Comparison of ENCODE assay signal across 8 mouse cellular contexts in the genomic region with DNA sequence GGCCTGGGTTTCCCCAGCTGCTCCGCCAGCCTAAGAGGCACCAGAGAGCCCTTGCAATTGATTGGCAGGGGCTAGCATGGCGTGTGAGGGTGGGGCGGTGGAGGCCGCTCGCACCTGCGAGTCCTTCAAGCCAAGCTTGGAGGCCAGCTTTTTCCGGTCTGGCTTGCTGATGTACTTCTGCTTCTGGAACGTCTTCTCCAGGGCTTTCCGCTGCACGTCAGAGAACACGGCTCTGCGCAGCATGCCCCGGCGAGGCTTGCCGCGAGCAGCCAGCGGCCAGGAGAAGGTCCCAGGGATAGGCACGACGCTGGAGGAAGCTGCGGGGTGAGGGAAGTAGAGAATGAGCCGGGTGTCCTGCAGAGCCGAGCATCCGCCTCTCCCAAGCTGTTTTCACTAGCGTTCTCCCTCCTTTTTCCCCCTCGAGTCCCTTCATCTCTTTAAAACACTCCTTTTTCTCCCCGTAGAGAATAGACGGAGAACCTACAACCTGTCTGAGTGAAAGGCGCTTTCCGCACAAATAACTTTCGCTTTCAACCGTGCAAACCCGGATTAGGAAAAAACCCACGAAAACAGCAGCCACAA. TPM values are rescaled to one million over a fixed set of nuclear protein-coding genes. Genes with fewer than 3 reads are reported as not detected.
DNase-seq lines count a peak whose midpoint lies in the region; ATAC-seq and TF ChIP-seq lines count a peak whose summit lies in the region.

No protein-coding gene starts in this region.

- H3K9ac ChIP-seq in ES-E14 (ENCODE audit: insufficient read depth, low read depth, low read length, poor library complexity, severe bottlenecking), result no peak overlapping the region
- peak overlapping the region; percentile 38; the same call in 1 of the 2 replicates for H3K9ac ChIP-seq in forebrain, embryonic 14.5 days (ENCODE audit: low read length)
- H3K9ac ChIP-seq in kidney, embryonic 16.5 days (replicated peaks; ENCODE audit: low read length), result 0 out of 2 replicates have a peak overlapping the region, but pooled peaks have one; percentile 15
- H3K9ac ChIP-seq in stomach, embryonic 14.5 days (replicated peaks; ENCODE audit: low read depth, low read length), result no peak overlapping the region

- H3K27me3 ChIP-seq in forebrain, embryonic 14.5 days (replicated peaks; ENCODE audit: control insufficient read depth, insufficient read depth, low read length), result peaks cover 77% of the 10 kb centered on the region
- peaks cover 94% of the 10 kb centered on the region for H3K27me3 ChIP-seq in kidney, embryonic 16.5 days (ENCODE audit: insufficient read depth, low read length)
- H3K27me3 ChIP-seq in stomach, embryonic 14.5 days (ENCODE audit: control insufficient read depth, insufficient read depth, low read length), result peaks cover 56% of the 10 kb centered on the region

- H3K4me2 ChIP-seq in forebrain, embryonic 14.5 days (ENCODE audit: low read length), result peak overlapping the region; percentile 47
- H3K4me2 ChIP-seq in kidney, embryonic 16.5 days (replicated peaks; ENCODE audit: low read depth, low read length), result peak overlapping the region; percentile 59
- H3K4me2 ChIP-seq in stomach, embryonic 14.5 days (replicated peaks; ENCODE audit: low read depth, low read length), result peak overlapping the region; percentile 49

- WGBS in forebrain, embryonic 14.5 days, result under 1% methylated on average over 33 of the region's 33 CpGs
- WGBS in kidney, embryonic 16.5 days, result under 1% methylated on average over 33 of the region's 33 CpGs
- WGBS in stomach, embryonic 14.5 days, result under 1% methylated on average over 33 of the region's 33 CpGs

- in situ Hi-C loops in ES-E14 (cut with MboI; ENCODE audit: low sequenced_read_pairs in 2 of 2, unreplicated experiment in 2 of 2), result loop anchor here in 1 of 2 experiments (25.0 kb wide), 1 partner anchor 279 kb away; a partner anchor contains a TSS

- peak; percentile 70 for DNase-seq in CD4-positive helper T cell, adult 2 months (ENCODE audit: low read depth, low spot score)
- DNase-seq in ES-E14 (ENCODE audit: low read depth, low spot score) (no peak), adipocyte (ENCODE audit: low spot score) (no peak)
- peak; percentile 51 for DNase-seq in forebrain, embryonic 14.5 days (ENCODE audit: low spot score)
- no peak for DNase-seq in c-Kit-positive CD71-positive TER-119-positive erythroid progenitor cells, embryonic 14.5 days (ENCODE audit: low spot score)

- peaks cover 0 to 6% of the 10 kb centered on the region in 2 experiments; a peak in 1 of 4 replicates for H3K4me1 ChIP-seq in ES-E14 (ENCODE audit: control insufficient read depth in 2 of 2, insufficient read depth in 2 of 2, low read length in 2 of 2, poor library complexity in 1 of 2)
- H3K4me1 ChIP-seq in forebrain, embryonic 14.5 days (ENCODE audit: control insufficient read depth, insufficient read depth, low read length), result peaks cover 11% of the 10 kb centered on the region
- H3K4me1 ChIP-seq in kidney, embryonic 16.5 days (ENCODE audit: insufficient read depth, low read length), result peaks cover 17% of the 10 kb centered on the region
- H3K4me1 ChIP-seq in stomach, embryonic 14.5 days (ENCODE audit: control insufficient read depth, insufficient read depth, low read length), result peaks cover 6% of the 10 kb centered on the region; the same call in 1 of the 2 replicates

- H3K36me3 ChIP-seq in ES-E14 (ENCODE audit: control insufficient read depth, insufficient read depth, low read length, poor library complexity, severe bottlenecking), result no peaks in the 10 kb centered on the region
- no peaks in the 10 kb centered on the region for H3K36me3 ChIP-seq in forebrain, embryonic 14.5 days (ENCODE audit: control insufficient read depth, insufficient read depth, low read length)
- no peaks in the 10 kb centered on the region for H3K36me3 ChIP-seq in kidney, embryonic 16.5 days (ENCODE audit: insufficient read depth, low read length)
- no peaks in the 10 kb centered on the region for H3K36me3 ChIP-seq in stomach, embryonic 14.5 days (ENCODE audit: control insufficient read depth, insufficient read depth, low read length)

- H3K9me3 ChIP-seq in ES-E14 (ENCODE audit: control insufficient read depth, insufficient read depth, low read depth, low read length), result no peaks in the 10 kb centered on the region
- H3K9me3 ChIP-seq in forebrain, embryonic 14.5 days (replicated peaks; ENCODE audit: control insufficient read depth, low read length), result no peaks in the 10 kb centered on the region
- no peaks in the 10 kb centered on the region; the same call in 1 of the 2 replicates for H3K9me3 ChIP-seq in kidney, embryonic 16.5 days (ENCODE audit: low read length)
- no peaks in the 10 kb centered on the region; the same call in 1 of the 2 replicates for H3K9me3 ChIP-seq in stomach, embryonic 14.5 days (ENCODE audit: control insufficient read depth, low read depth, low read length)

- H3K4me3 ChIP-seq in ES-E14 (ENCODE audit: insufficient read depth in 1 of 2, low read depth in 1 of 2, low read length in 2 of 2, poor library complexity in 1 of 2, severe bottlenecking in 1 of 2), result peak overlapping the region; percentile 17 to 37; a peak in 2 of 4 replicates
- H3K4me3 ChIP-seq in forebrain, embryonic 14.5 days (ENCODE audit: low read depth, low read length), result peak overlapping the region; percentile 17
- peak overlapping the region; percentile 40 for H3K4me3 ChIP-seq in kidney, embryonic 16.5 days (ENCODE audit: low read length)
- peak overlapping the region; percentile 26 for H3K4me3 ChIP-seq in stomach, embryonic 14.5 days (ENCODE audit: low read depth, low read length)

- ATAC-seq in forebrain, embryonic 14.5 days, result peak; percentile 35
- ATAC-seq in kidney, embryonic 16.5 days (ENCODE audit: low FRiP score, low TSS enrichment), result 0 out of 2 replicates have a peak, but pooled peaks have one; percentile 55
- peak; percentile 93 for ATAC-seq in megakaryocyte progenitor cell, adult 5-6 weeks (replicated peaks; ENCODE audit: poor library complexity)
- ATAC-seq in stomach, embryonic 14.5 days (ENCODE audit: insufficient number of reproducible peaks, insufficient read depth, low FRiP score, low read depth), result peak; percentile 46; the same call in 1 of the 2 replicates

- H3K27ac ChIP-seq in ES-E14 (ENCODE audit: insufficient read depth, low read depth, low read length, poor library complexity, severe bottlenecking), result no peak overlapping the region
- H3K27ac ChIP-seq in forebrain, embryonic 14.5 days (ENCODE audit: low read depth, low read length), result no peak overlapping the region
- no peak overlapping the region for H3K27ac ChIP-seq in kidney, embryonic 16.5 days (ENCODE audit: low read length)
- H3K27ac ChIP-seq in stomach, embryonic 14.5 days (ENCODE audit: low read length), result no peak overlapping the region

TF ChIP-seq in ES-E14, 5 proteins besides CTCF, POLR2A, EP300 and RAD21:
- TF ChIP-seq HCFC1 (IDR thresholded peaks at IDR 0.05; ENCODE audit: borderline replicate concordance, insufficient read depth, low read length), result no peak
- TF ChIP-seq MAFK (IDR thresholded peaks at IDR 0.05; ENCODE audit: insufficient read depth, low read depth, low read length), result no peak
- TF ChIP-seq ZNF384 (IDR thresholded peaks at IDR 0.05; ENCODE audit: low read depth, low read length), result no peak
- no peak for TF ChIP-seq CHD2 (IDR thresholded peaks at IDR 0.05; ENCODE audit: low read depth, low read length)
- TF ChIP-seq ZC3H11A (IDR thresholded peaks at IDR 0.05; ENCODE audit: borderline replicate concordance, low read depth, low read length), result no peak

RNA-seq across cellular contexts. Expression of a gene that starts 3.2 kb away (rescaled TPM):
- not detected in 2 replicates for total RNA-seq in ES-E14 (2012; rRNA removed)
- polyA plus RNA-seq in forebrain, embryonic 14.5 days (2014; fragmentation: Nextera tagmentation; extraction: Ambion mirVana), result 3.2 and 3.8 TPM in 2 replicates
- not detected in 2 replicates for polyA plus RNA-seq in kidney, embryonic 16.5 days (2015; fragmentation: Nextera tagmentation; extraction: Ambion mirVana)
- not detected in 2 replicates for total RNA-seq in megakaryocyte progenitor cell, adult 5-6 weeks (2015)
- not detected in 2 replicates for total RNA-seq in megakaryocyte progenitor cell, adult 5-6 weeks (2017)
- not detected in 2 replicates for polyA plus RNA-seq in stomach, embryonic 14.5 days (2014; fragmentation: Nextera tagmentation; extraction: Ambion mirVana)

Comparison
In these comparisons a context has a peak if more than half of its experiments do, and no peak if none do; other contexts are left out.
1. DNase-seq: peak in CD4-positive helper T cell, adult 2 months (single experiment) and forebrain, embryonic 14.5 days (single experiment); none in ES-E14 (single experiment), c-Kit-positive CD71-positive TER-119-positive erythroid progenitor cells, embryonic 14.5 days (single experiment) and adipocyte (single experiment).
2. H3K9ac ChIP-seq: peak in forebrain, embryonic 14.5 days (single experiment) and kidney, embryonic 16.5 days (single experiment); none in ES-E14 (single experiment) and stomach, embryonic 14.5 days (single experiment).
3. ATAC-seq: peak in every context shown above with its lines; median percentile 93 in megakaryocyte progenitor cell, adult 5-6 weeks; 55 in kidney, embryonic 16.5 days; 46 in stomach, embryonic 14.5 days; 35 in forebrain, embryonic 14.5 days.
4. Peak in every context shown above with its lines, with median percentiles within 50 percentile points of each other: H3K4me3 ChIP-seq and H3K4me2 ChIP-seq.